ENCODE assay signal across 11 mouse cellular contexts in the genomic region with DNA sequence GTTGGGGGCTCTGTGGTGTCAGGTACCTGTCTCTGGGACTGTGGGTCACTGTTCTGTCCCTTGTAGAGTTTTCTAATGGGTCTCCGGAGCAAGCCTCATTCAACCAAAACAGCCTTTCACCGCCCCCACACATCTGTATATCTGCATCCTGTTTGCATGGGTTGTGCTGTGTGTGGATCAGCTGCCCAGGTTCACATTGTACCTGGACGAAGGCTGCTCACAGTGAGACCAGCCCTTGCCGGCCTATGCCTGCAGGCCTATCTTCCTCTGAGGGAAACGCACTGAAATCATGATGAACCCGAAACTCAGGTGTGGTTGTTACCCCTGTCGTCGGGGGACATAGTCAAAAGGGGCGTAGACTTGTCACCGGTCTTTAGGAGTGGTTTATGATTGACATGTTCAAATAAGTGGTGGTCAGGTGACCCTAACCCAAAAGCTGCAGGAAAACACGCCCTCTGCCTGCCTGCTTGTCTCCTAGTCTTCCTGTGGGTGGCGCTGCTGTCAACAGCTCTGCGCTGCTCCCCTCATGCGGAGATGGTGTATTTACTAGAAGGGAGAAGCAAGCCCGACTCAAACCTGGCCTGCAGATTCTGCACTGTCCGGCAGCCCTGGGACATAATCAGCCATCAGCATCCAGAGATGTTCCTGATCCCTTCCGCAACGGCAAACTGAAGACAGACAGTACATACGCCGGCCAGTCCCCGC. TPM values are rescaled to one million over a fixed set of nuclear protein-coding genes. Genes with fewer than 3 reads are reported as not detected.
A peak's percentile ranks its signal among the peaks of the same experiment; 100 is the strongest.
DNase-seq lines count a peak whose midpoint lies in the region; ATAC-seq and TF ChIP-seq lines count a peak whose summit lies in the region.
"Had no signal": no experiment of that assay in that cellular context is flagged by ENCODE, and none has a peak within 500 bp of the region (broad histone marks: within the 10 kb centered on the region; RNA-seq: fewer than 3 reads in every experiment).

No protein-coding gene starts in this region.

- H3K4me2 ChIP-seq in hindbrain, embryonic 16.5 days (ENCODE audit: low read length): no peak overlapping the region
- H3K4me2 ChIP-seq: neural tube, embryonic 12.5 days had no signal

- no peak overlapping the region for H3K4me3 ChIP-seq in liver, adult 2 months (ENCODE audit: insufficient read depth, low read depth, low read length)
- H3K4me3 ChIP-seq in hindbrain, embryonic 16.5 days (ENCODE audit: low read length): no peak overlapping the region
- H3K4me3 ChIP-seq: neural tube, embryonic 12.5 days had no signal

- no peaks in the 10 kb centered on the region for H3K79me2 ChIP-seq in liver, adult 2 months (ENCODE audit: control insufficient read depth, insufficient read depth, low read length)

- peak; percentile 52; the same call in 1 of the 2 replicates for ATAC-seq in hindbrain, embryonic 16.5 days
- ATAC-seq in activated CD4-positive, CD25-positive, alpha-beta regulatory T cell, adult 4 months: no peak

- H3K27me3 ChIP-seq in liver, adult 2 months (ENCODE audit: control insufficient read depth, insufficient read depth, low read length): peaks cover 5% of the 10 kb centered on the region; the same call in 1 of the 2 replicates
- H3K27me3 ChIP-seq in hindbrain, embryonic 16.5 days (replicated peaks; ENCODE audit: control insufficient read depth, insufficient read depth, low read length): no peaks in the 10 kb centered on the region
- H3K27me3 ChIP-seq: neural tube, embryonic 12.5 days had no signal

- 37% methylated on average over 21 of the region's 21 CpGs for WGBS in liver, adult 2 months
- 40% methylated on average over 21 of the region's 21 CpGs for WGBS in hindbrain, embryonic 16.5 days

- peak; percentile 38 for TF ChIP-seq CTCF in liver, adult 2 months (IDR thresholded peaks at IDR 0.05; ENCODE audit: low read depth, low read length)

- H3K36me3 ChIP-seq in liver, adult 2 months (ENCODE audit: control insufficient read depth, insufficient read depth, low read length): no peaks in the 10 kb centered on the region
- H3K36me3 ChIP-seq in hindbrain, embryonic 16.5 days (ENCODE audit: control insufficient read depth, insufficient read depth, low read length): no peaks in the 10 kb centered on the region
- H3K36me3 ChIP-seq: neural tube, embryonic 12.5 days had no signal

- H3K27ac ChIP-seq in liver, adult 2 months (replicated peaks; ENCODE audit: insufficient read depth, low read depth, low read length): no peak overlapping the region
- no peak overlapping the region for H3K27ac ChIP-seq in hindbrain, embryonic 16.5 days (ENCODE audit: low read depth, low read length)
- H3K27ac ChIP-seq: neural tube, embryonic 12.5 days had no signal

- TF ChIP-seq POLR2A in liver, adult 2 months (IDR thresholded peaks at IDR 0.05; ENCODE audit: extremely low read depth, insufficient read depth, low read length): no peak

- no peaks in the 10 kb centered on the region for H3K4me1 ChIP-seq in liver, adult 2 months (ENCODE audit: control insufficient read depth, insufficient read depth, low read length)
- no peaks in the 10 kb centered on the region for H3K4me1 ChIP-seq in hindbrain, embryonic 16.5 days (ENCODE audit: control insufficient read depth, insufficient read depth, low read depth, low read length)

- H3K9ac ChIP-seq in liver, adult 2 months (ENCODE audit: low read depth, low read length): no peak overlapping the region
- H3K9ac ChIP-seq in hindbrain, embryonic 16.5 days (ENCODE audit: low read depth, low read length): peak overlapping the region; percentile 13; the same call in 1 of the 2 replicates
- H3K9ac ChIP-seq: neural tube, embryonic 12.5 days had no signal

- no peak for DNase-seq in liver, adult 2 months (ENCODE audit: extremely low read depth, low read depth, low spot score)
- DNase-seq in liver: no peak
- peak; percentile 80 to 87 for DNase-seq in cerebellum, postnatal 14 days
- DNase-seq in right cerebral cortex, adult 2 months (ENCODE audit: low spot score in 2 of 2): peak; percentile 34 to 51
- no peak for DNase-seq in kidney, adult 9 months

- no peaks in the 10 kb centered on the region for H3K9me3 ChIP-seq in hindbrain, embryonic 16.5 days (ENCODE audit: control insufficient read depth, low read length)
- H3K9me3 ChIP-seq: neural tube, embryonic 12.5 days had no signal

RNA-seq across cellular contexts. Expression of a gene that starts 16.1 kb away (rescaled TPM):
- 0.74 and 0.94 TPM in 2 replicates for total RNA-seq in liver, adult 2 months (2014; rRNA removed)
- 1.4 and 2.4 TPM in 2 replicates for polyA plus RNA-seq in liver, adult 2 months (2012; rRNA removed)
- polyA plus RNA-seq in hindbrain, embryonic 16.5 days (2015; fragmentation: Nextera tagmentation; extraction: Ambion mirVana): 105 and 131 TPM in 2 replicates
- polyA plus RNA-seq in activated CD4-positive, CD25-positive, alpha-beta regulatory T cell, adult 4 months (2017; shearing (Covaris generic)): 1 to 10 TPM; 1.5 to 2.2 TPM

RNA-seq across cellular contexts. Expression of a gene that starts 21.5 kb away (rescaled TPM):
- total RNA-seq in liver, adult 2 months (2014; rRNA removed): not detected in 2 replicates
- polyA plus RNA-seq in liver, adult 2 months (2012; rRNA removed): not detected in 2 replicates
- polyA plus RNA-seq in hindbrain, embryonic 16.5 days (2015; fragmentation: Nextera tagmentation; extraction: Ambion mirVana): not detected in 2 replicates
- polyA plus RNA-seq in activated CD4-positive, CD25-positive, alpha-beta regulatory T cell, adult 4 months (2017; shearing (Covaris generic)): not detected
- total RNA-seq: adrenal gland, postnatal 4 days; left cerebral cortex, postnatal 36 days had no signal
- polyA plus RNA-seq: gonadal fat pad, adult 2 months; neural tube, embryonic 12.5 days had no signal

RNA-seq across cellular contexts. Expression of a gene that starts 38.9 kb away (rescaled TPM):
- total RNA-seq in liver, adult 2 months (2014; rRNA removed): not detected in 2 replicates
- polyA plus RNA-seq in liver, adult 2 months (2012; rRNA removed): not detected in 2 replicates
- polyA plus RNA-seq in hindbrain, embryonic 16.5 days (2015; fragmentation: Nextera tagmentation; extraction: Ambion mirVana): 130 and 157 TPM in 2 replicates
- polyA plus RNA-seq in activated CD4-positive, CD25-positive, alpha-beta regulatory T cell, adult 4 months (2017; shearing (Covaris generic)): under 1 TPM; 0.33 to 0.62 TPM
- polyA plus RNA-seq: gonadal fat pad, adult 2 months had no signal

RNA-seq across cellular contexts. Expression of a gene that starts 55.6 kb away (rescaled TPM):
- not detected in 2 replicates for total RNA-seq in liver, adult 2 months (2014; rRNA removed)
- polyA plus RNA-seq in liver, adult 2 months (2012; rRNA removed): not detected in 2 replicates
- 4.5 and 5.7 TPM in 2 replicates for polyA plus RNA-seq in hindbrain, embryonic 16.5 days (2015; fragmentation: Nextera tagmentation; extraction: Ambion mirVana)
- not detected for polyA plus RNA-seq in activated CD4-positive, CD25-positive, alpha-beta regulatory T cell, adult 4 months (2017; shearing (Covaris generic))

Comparison
In these comparisons a context has a peak if more than half of its experiments do, and no peak if none do; other contexts are left out.
1. DNase-seq: peak in cerebellum, postnatal 14 days (2 of 2) and right cerebral cortex, adult 2 months (2 of 2); none in liver, adult 2 months (single experiment), liver (single experiment) and kidney, adult 9 months (single experiment).
2. RNA of a gene that starts 16.1 kb away (polyA plus RNA-seq): 105 to 131 TPM in hindbrain, embryonic 16.5 days; 1.5 to 2.2 TPM in activated CD4-positive, CD25-positive, alpha-beta regulatory T cell, adult 4 months and 1.4 to 2.4 TPM in liver, adult 2 months; every median in the first group is over 10 times any median in the second.
3. RNA of a gene that starts 38.9 kb away (polyA plus RNA-seq): 130 to 157 TPM in hindbrain, embryonic 16.5 days; 0.33 to 0.62 TPM in activated CD4-positive, CD25-positive, alpha-beta regulatory T cell, adult 4 months and not detected in liver, adult 2 months; every median in the first group is over 10 times any median in the second.